Mouse (Mus musculus): ENCODE measurements around the gene Rnf215.
"Not testable (repeated sequence)": the region's sequence is repeated elsewhere in the genome, so short reads cannot be mapped to it uniquely, and the experiment has no call there.

Rnf215 gene

DNA sequence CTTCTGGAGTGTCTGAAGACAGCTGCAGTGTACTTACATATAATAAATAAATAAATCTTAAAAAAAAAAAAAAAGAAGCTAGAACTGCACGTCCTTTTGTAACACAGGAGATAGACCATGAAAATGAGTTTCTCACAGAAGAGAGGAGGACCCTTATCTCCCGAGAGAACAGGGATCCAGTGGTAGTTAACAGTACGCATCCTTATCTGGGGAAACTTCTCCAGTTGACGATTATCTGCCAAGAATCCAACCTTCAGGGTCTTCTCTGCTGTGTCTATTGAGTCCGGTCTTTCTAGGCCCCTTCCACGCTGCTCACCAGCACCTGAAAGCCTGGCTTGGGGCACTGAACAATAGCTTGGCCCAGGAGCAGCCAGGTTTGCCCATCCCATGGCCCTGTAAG lies 21.0 kb upstream of the Rnf215 start:
- DNase-seq: no peak

DNA sequence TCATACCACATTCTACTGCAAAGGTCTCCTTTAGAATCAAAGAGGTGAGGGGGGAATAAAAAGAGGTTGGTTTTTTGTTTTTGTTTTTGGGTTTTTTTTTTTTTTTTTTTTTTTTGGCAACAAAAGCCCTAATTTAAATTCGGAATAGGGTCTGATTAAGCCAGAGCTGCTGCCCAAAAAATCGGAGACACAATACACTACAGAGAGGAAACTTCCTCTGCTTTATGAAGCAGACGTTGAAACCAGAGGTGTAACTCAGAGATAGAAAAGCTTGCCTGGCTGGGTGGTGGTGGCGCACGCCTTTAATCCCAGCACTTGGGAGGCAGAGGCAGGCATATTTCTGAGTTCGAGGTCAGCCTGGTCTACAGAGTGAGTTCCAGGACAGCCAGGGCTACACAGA lies 20.5 kb upstream of the Rnf215 start:
- not testable (repeated sequence) for DNase-seq

DNA sequence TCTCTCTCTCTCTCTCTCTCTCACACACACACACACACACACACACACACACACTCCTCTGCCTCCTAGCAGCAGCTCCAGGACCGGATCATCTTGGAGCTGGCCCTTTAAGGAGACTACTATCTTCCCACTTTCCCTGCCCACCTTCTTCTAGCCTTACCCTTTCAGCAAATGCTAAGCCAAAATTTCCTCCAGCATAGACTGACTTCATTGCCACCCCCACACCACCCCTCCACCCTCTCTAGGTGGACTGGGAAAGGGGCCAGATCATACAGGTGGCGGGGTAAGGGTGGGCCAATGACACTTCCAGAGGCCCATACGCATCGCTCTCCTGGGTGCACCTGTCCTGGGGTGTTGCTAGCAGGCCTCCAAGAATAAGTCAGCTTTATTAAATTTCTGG lies 19.6 kb upstream of the Rnf215 start:
- DNase-seq: no peak

DNA sequence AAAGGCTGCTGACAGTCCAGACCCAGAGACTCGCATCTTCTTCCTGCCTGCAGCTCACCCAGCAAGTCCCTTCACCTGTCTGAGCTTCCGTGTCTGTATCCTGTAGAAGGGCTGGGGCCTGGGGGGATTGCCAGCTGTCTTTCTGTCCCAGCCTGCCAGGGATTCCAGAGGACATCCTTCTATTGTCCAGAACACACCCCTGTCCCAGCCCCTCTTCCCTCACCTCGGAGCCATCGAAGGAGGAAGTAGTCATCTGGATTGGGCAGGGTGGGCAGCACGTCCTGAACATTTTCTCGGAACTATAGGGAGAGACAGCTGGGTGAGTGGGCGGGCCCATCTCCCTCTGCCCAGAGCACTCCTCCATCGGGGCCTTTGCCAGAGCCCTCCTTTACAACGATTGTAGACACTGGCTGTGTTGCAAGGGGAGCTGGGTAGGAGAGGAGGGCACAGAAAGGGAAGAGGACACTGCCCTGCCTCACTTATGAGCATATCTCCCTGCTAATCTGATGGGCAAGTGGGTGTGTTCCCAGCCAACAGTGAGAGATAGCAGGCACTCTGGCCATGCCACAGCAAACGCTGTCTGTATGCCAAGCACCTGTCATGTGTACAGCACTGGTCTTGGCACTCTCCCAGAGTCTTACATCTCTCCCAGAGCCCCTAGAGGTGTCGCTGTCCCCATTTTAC lies 18.4 kb upstream of the Rnf215 start:
- no peak for DNase-seq

DNA sequence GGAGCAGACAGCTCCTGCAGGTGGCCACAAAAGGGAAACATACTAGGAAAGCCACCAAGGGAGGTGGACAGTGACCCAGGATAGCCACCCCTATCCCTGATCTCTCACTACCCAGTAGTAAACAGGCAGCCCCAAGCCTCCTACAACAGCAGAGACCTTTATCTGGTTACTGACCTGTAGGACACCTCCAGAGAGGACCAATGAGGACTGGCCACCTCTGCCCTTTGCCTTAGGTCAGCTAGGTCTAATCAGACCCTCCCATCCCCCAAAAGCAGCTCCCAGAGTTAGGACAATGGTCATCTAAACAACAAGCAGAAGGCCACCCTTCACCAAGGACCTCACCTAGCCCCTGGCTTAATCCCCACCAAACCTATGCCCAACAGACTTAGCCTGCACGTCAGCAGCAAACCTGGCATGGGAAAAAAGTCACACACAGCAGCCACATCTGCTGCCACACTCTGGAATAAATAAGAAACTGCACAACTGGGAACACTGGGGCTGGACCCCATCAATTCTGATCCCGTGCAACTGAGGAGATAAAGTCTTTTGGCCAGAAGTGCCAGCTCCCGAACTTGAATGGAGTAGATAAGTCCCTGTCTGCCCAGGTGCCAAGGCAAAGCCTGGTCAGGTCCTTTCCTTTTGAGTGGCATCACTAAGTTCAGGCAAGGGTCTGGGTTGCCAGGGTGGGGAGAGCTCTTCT lies 17.5 kb upstream of the Rnf215 start:
- no peak for DNase-seq

DNA sequence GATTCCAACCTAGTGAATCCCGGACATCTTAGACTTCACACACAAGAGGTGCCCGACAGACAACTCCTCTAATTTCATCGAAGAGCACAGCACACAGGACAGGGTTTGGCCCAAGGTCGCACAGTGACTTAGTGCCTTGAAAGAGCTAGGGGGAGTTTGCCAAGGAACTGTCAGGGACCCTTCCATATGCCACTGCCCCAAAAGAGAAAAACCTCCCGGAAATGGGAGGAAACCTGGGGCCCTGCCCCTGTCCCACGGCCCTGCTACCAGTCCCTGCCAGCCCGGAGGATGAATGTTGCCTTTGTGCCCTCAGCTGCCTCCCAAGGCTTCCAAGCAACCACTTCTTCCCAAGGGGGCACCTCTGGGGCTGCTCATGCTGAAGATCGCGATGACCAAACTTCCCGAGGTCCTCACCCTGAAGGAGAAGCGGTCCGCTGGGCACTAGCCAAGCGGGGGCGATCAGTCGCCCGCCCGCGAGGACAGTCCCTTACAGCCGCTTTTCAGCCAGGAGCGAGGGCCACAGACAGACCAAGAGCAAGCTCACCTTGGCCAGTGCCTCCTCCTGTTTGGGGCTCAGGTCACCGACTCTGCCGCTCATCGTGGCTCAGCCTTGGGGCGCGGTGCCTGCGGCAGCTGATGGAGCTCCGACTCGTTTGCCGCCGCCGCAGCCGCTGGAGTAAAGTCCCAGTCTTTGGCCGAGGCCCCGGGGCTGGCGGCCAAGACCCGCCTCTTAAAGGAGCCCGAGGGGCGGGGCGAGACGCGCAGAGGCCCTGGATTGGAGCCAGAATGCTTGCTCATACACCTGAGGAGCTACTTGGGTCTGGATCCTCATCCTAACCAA lies 16.7 kb upstream of the Rnf215 start:
- DNase-seq: peak; percentile 81 to 88

DNA sequence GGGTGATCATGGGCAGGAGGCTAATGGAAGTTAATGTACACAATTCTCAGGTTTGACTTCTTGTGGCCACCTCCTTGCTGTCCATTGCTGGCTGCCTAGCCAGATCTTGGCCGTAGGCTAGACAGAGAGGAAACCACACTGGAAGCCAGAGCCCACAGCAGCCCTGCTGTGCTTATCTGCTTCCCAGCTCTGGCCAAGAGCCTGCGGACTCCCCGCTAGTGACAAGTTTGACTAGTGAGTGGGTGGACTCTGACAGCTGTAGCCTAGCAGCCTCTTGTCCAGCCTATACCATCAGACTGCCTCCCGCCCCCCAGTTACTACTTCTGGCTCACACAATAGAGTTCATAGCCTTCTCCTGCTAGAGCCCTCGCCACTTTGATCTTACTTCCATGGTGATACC lies 15.4 kb upstream of the Rnf215 start:
- DNase-seq: no peak

DNA sequence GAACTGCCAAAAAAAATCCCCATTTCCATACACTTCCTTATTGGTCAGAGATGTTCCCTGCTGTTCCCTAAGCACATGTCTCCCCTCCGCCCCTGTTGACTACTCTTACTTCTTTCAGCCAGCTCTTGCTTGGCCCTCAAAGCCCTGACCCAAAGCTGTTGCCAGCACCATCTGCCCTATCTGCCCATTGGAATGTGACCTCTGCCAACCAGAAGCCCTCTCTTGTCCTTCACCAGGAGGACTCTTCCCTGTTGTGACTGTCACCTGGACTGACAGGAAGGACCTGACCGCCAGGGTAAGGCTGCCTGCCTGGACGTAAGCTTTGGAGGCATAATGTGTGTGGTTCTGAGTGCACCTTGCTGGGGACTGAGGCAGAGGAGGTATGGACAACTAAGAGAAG lies 13.3 kb upstream of the Rnf215 start:
- no peak for DNase-seq

DNA sequence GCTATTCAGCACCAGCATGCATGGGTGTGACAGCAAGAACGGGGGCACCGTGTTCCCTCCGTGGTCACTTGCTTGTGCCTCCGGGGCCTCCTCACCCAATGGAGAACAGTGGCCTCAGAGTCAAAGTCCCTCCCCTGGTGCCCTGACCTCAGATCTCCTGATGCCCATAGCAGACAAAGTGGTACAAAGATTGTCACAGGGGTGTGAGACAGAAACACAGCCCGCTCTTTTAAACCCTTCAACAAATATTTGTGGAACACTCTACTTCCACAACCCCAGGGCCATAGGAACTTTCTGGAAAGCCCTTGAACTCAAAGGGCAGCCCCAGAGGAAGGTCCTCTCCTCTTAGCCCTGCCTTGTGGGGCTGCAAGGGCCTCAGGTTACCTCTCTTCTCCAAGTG lies 12.8 kb upstream of the Rnf215 start:
- DNase-seq: no peak

DNA sequence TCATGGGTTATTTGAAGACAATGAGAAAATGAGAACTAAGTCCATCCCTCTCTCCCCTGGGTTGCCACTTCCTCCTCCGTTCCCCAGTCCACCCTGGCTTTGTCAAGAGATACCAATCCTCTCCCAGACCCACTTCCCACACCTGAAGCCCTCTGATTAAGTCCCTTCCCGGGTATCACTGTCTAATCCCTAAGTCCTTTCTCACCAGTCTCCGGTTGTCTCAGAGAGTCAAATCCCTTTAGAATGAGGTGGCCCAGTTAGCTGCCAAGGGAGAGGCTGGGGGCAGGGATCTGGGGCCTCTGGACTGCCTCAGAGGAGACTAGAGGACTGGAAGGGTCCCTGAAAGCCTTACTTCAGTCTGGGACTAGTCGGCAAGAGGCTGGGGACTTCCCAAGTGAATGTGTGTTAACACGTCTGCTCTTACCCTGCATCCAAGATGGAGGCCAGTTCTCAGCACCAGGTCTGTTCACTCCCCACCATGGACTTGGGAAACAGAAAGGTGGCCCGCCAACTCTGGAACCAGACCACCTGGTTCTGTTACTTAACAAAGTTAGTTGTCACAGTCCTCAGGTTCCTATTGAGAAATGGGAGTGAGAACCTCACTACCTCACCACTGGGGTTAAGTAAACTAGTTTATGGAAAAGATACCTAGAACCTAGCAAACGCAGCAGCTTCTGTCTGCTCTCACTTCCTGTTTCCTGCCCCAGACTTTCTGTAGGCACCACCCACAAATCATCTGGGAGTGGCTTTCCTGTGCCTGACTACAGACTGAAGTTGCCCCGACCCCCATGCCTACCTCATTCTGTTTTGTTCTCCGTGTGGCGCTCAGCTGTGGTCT lies 12.0 kb upstream of the Rnf215 start, which contains the start of gene Sec14l2:
Gene Sec14l2 (minus strand): TSS at position 674 of the 838 bp plus-strand sequence.
- DNase-seq: no peak

DNA sequence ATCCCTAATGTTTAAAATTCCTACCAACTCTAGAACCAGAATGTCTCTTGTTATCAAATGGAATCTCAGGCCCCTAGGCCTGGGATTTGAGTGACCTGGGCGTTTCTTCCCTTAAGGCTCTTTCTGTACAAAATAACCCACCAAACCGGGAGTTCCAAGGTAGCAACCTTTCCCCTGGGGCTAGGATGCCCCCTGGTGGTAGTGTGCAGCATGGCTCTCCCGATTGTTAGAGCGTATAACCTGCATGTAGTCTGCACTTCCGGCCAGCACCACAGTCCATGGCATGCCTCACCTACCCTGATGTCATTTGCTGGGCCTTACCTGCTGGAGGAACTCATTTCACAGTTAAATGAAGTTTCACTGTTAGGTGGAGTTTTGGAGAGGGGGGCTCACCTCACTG lies 11.1 kb upstream of the Rnf215 start:
- DNase-seq: peak in 1 of 2 experiments; percentile 44

DNA sequence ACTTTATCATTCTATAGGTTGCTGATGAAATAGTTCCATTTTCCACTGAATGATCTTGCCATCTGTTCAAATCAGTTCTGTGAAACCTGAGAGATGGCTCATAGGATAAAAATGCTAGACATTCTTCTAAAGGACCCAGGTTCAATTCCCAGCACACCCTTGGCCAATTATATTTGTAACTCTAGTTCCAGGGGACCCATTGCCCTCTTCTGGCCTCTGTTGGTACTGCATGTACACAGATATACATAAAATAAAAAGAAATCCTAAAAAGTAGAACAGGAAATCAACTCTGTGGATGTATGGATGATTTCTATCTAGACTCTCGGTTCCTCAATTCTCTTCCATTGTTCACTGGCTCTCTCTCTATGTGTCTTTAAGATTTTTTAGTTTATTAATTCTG lies 7.9 kb upstream of the Rnf215 start:
- no peak for DNase-seq

DNA sequence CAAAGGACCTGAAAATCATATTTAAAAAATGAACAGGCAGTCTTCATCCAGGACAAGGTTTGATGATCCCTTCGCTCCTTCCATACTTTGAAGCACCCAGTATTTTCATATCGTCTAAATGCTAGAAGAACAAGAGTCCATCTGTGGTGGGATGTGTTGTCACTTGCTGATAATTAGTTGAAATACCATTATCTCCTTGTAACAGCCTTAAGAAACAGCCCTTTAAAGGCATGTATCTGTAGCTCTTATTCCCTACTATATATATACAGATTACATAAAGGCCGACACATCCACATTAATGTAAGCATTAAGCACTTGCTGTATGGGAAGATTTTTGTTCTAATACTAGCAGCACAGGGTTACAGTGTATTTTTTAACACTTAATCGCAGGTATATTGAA lies 6.5 kb upstream of the Rnf215 start:
- not testable (repeated sequence) for DNase-seq

DNA sequence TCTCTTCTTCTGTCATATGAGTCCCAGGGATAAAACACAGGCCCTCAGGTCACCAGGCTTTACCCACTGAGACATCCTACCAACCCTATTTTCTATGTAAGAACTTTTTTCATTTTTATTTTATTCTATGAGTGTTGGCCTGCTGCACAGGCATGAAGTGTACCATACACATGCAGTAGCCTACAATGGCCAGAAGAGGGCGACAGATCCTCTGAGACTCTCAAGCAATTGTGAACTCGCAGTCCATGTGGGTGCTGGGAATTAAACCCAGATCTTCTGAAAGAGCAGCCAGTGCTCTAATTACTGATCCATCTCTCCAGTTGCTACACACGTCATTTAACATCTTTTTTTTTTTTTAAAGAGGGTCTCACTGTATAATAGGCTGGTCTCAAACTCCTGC lies 1.6 kb upstream of the Rnf215 start:
- DNase-seq: no peak

DNA sequence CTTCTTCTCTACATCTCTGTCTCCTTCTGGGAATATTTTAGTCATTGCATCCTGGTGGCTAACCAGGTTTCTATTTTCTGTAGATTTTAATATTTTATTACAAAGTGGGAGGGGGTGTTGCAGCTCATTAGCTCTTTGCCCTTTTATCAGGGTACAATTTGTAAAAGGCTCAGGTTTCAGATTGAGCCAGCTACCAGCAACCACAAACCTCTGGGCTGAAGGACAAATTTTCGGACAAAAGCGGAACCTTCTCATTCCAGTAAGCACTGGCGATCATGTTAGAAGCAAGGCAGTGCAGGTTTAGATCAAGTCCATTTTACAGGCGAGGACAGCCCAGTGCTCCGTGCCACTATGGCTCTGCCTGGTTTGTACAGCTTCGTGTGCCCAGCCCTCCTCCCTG lies 602 bp upstream of the Rnf215 start:
- no peak for DNase-seq

DNA sequence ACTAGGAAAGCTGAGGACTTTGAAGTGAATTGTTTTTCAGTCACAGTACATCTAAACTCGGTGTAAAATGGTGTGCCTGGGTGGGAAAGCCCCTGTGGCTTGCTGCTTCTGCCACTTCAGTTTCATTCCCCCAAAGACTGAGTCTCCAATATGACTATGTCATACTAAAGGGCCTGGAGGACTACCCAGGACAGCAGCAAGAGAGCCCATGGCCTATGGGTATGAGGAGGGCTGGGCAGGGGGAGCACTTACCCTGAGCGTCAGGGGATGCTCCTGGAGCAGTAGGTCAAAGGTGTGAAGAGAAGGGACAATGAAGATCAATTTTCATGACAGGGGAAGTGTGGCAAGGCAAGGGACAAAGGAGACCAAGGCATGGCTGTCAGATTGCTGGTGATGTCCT lies 4.0 kb downstream of the Rnf215 start:
- no peak for DNase-seq

DNA sequence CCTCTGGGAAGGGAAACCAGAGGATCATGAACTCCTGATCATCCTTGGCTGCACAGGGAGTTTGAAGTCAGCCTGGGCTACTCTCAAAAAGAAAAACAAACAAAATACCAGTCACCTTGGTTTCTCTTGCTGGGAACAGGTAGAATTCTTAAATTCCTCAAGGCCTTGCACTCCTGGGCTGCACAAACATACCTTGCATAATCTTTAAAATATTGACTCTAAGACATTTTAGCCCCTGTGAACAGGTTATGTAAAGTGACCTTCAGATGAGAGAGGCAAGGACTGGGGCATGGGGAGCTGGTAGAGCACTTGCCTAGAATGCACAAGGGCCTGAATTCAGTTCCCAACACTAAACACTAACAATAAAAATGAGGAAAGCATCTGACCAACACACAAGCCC lies 6.5 kb downstream of the Rnf215 start:
- DNase-seq: no peak

DNA sequence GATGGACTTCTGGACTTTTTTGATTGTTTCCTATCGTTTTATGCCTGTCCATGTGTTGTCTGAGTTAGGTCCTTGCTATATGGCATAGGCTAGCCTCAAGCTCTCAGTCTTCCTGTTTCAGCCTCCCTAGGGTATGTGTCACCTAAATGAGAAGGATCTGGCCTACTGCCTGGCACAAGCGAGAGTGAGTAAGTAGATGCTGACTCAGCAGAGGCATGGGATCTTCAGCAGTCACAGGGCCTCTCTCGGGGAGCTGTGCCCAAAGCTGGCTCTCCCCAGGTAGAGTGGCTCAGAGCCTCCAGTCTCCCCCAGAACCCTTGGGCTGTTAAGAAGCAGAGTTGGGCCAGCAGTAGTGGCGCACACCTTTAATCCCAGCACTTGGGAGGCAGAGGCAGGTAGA lies 7.3 kb downstream of the Rnf215 start:
- DNase-seq: no peak

DNA sequence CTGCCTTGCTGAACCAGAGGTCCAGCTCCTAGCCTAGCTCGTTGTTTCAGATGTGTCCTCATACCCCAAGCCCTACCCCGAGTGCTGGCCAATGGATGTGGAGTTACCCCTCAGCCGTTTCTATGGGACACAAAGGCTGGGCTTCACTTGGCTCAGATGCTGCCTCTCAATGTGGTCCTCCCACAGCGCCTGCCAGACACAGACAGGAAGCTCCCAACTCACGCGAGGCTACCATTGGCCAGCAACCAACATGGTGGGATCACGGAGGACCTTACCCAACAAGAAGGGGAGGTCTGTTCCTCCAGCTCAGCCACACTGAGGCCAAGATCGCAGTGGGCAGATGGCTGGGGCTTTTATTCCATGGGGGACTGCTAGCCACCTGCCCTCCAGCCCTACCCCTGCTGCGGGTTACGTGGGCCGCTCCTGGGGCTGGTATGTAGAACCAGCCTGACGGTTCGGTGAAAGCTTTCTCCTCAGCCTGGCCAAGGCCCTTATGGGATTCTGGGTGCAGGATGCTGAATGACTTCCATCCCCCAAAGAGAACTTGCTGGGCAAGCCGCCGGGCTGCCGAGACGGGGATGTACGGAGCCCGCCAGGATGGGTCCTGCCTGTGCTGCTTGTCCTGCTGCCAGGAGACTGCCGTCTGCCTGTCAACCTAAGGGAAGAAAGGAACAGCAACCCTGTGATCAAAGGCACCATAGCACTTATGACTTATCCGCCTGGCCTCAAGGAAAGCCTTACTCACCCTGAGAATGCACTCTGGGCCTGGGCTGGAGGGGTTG lies 8.5 kb downstream of the Rnf215 start:
- DNase-seq: peak; percentile 36 to 48

DNA sequence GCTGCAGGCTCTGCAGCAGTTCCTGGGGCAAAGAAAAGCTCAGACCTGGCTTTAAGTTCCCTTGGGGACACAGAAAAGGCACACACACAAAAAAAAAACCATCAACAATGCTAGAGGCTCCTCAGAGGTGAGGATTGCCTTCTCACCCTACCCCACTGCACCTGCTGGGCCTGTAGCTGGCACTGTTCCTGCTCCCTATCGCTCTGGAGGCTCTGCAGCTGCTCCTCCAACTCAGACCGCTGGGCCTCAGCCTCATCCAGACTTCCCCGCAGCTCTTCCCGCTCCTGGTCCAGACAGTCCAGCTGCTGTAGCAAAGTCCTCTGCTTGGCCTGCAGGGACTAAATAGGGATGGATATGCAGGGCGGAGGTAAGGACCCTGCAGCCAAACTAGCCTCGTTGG lies 11.4 kb downstream of the Rnf215 start:
- DNase-seq: no peak

DNA sequence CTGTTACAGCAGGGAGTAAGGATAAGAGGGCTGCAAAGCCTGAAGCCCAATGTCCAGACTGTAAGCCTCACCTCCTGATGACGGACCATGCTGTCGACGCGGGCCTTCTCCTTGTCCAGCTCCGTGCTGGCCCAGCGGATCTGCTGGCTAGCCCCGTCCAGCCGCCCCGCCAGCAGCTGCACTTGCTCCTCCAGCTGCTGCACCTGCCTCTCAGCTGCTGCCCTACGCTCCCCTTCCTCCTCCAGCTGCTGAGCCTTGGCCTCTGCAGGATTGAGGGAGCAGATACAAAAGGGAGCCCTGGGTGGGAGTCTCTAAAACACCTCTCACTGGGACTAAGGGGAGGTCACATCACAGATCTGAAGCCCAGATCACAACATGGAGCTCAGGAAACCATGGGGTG lies 12.1 kb downstream of the Rnf215 start:
- no peak for DNase-seq

DNA sequence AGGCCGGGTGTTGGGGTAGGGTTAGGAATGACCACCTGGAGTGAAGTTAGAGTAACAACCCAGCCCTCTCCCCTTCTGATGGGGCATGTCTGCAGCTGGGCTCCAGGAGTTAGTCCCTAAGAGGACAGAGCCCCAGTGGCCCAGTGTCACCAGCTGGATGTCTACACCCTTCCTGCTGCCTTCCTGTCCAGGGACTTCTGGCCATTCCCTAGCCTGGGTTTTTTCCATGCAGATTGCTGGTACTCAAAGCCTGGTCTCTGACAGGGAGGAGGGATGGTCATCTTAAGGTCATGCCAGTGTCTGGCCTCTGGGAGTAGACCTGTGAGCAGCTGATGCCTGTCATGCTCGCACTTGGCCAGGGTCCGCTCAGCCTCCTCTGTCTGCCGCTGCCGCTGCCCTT lies 13.1 kb downstream of the Rnf215 start:
- DNase-seq: no peak
